Mouse (Mus musculus) testis, adult 2 months (tissue): ENCODE results near the gene Ap5b1.

ENCODE experiments used
- CTCF ChIP-seq: fragments of 200-500 bp; IDR thresholded peaks from 2 replicates; pipeline ENCODE4 v1.5.1; 2012; ENCODE audit warnings: low read depth, mild to moderate bottlenecking, inconsistent platforms, low read length, moderate library complexity; ENCODE audit not compliant: control insufficient read depth, insufficient read depth, insufficient replicate concordance
- POLR2A ChIP-seq: fragments of 200-500 bp; IDR thresholded peaks from 2 replicates; pipeline ENCODE4 v1.6.1; 2012; ENCODE audit warnings: low read depth, mild to moderate bottlenecking, inconsistent platforms, low read length, moderate library complexity; ENCODE audit not compliant: control insufficient read depth

GRCm38 (mm10) chr19:5606196-5606595 lies 38.4 kb downstream of the Ap5b1 start:
- TF ChIP-seq CTCF (no peak), POLR2A (no peak)
